Mouse (Mus musculus) myocyte (in vitro differentiated cells): ENCODE measurements around the gene Zbtb37.

Experiments
- CEBPB ChIP-seq: IDR thresholded peaks from 2 replicates; pipeline ENCODE4 v1.6.1; 2011; ENCODE audit warnings: mild to moderate bottlenecking, moderate library complexity; ENCODE audit not compliant: poor library complexity, insufficient read depth, severe bottlenecking
- E2F4 ChIP-seq: IDR thresholded peaks from one replicate; pipeline ENCODE4 v1.6.1; 2011; ENCODE audit warnings: mild to moderate bottlenecking, control low read depth, moderate library complexity; ENCODE audit not compliant: insufficient read depth
- MAX ChIP-seq: IDR thresholded peaks from one replicate; pipeline ENCODE4 v1.6.1; 2011; ENCODE audit warnings: low read depth, mild to moderate bottlenecking, control low read depth
- MYOD1 ChIP-seq, 3 experiments: IDR thresholded peaks; one replicate each; pipeline ENCODE4 v1.6.1; 2011; ENCODE audit warnings: control low read depth in 2 of 3, low read depth in 2 of 3, mild to moderate bottlenecking in 2 of 3, moderate library complexity in 1 of 3; ENCODE audit not compliant: insufficient read length in 2 of 3, control insufficient read depth in 1 of 3
- POLR2A ChIP-seq: IDR thresholded peaks from one replicate; pipeline ENCODE4 v1.6.1; 2011; ENCODE audit warnings: low read depth, mild to moderate bottlenecking, control low read depth, moderate library complexity; ENCODE audit not compliant: insufficient read length
- POLR2AphosphoS2 ChIP-seq: IDR thresholded peaks from one replicate; pipeline ENCODE4 v1.6.1; 2011; ENCODE audit warnings: low read depth, control low read depth; ENCODE audit not compliant: insufficient read length
- REST ChIP-seq: IDR thresholded peaks from one replicate; pipeline ENCODE4 v1.6.1; 2011; ENCODE audit warnings: mild to moderate bottlenecking, control low read depth, moderate library complexity; ENCODE audit not compliant: insufficient read depth, insufficient read length
- SRF ChIP-seq: IDR thresholded peaks from one replicate; pipeline ENCODE4 v1.6.1; 2011; ENCODE audit warnings: low read depth; ENCODE audit not compliant: control insufficient read depth, insufficient read length
- TCF12 ChIP-seq: IDR thresholded peaks from one replicate; pipeline ENCODE4 v1.6.1; 2011; ENCODE audit warnings: mild to moderate bottlenecking, control low read depth; ENCODE audit not compliant: poor library complexity, insufficient read depth, severe bottlenecking
- TCF3 ChIP-seq: IDR thresholded peaks from one replicate; pipeline ENCODE4 v1.6.1; 2011; ENCODE audit warnings: low read depth, control low read depth; ENCODE audit not compliant: insufficient read length

DNA sequence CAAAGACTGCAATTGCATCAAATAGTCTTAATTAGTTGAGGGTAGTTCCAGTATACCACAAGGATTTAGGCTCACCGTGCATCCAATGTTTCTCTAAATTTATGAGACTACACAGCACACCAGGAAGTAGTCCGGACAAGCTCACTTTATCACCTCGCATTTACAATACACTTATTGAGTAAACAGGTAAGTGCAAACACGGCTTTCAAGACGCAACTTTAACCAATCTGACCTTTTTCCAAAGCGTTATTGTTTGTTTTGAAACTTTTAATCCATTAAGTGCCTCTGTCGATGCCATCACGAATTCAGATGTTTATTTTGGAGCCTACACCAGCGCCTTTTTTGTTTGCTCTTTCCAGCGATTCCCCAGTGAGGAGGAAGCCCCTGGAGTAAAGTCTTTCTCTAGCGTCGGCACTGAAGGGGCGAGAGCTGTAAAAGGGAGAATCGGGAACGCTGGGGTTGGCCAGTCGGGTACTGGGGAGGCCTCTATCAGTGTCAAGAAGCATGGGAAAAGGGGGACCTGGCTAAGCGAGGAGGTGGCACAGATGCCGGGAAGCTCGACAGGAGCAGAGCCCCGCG lies 704 bp downstream of the Zbtb37 start:
- TF ChIP-seq TCF12 (no peak), POLR2A (no peak), POLR2AphosphoS2 (no peak), TCF3 (no peak), CEBPB (no peak), MYOD1 (IDR thresholded peaks at IDR 0.05; ENCODE audit: control insufficient read depth in 1 of 3, insufficient read length in 2 of 3, low read depth in 2 of 3) (no peak), SRF (no peak), MAX (no peak), E2F4 (no peak), REST (no peak)
